Mouse (Mus musculus) thymus, adult 2 months (tissue): ENCODE measurements around the gene Hrh2.

Experiments
- CTCF ChIP-seq: fragments of 200-500 bp; IDR thresholded peaks from 2 replicates; pipeline ENCODE4 v1.5.1; 2012; ENCODE audit warnings: mild to moderate bottlenecking, control low read depth, low read length, moderate library complexity, borderline replicate concordance; ENCODE audit not compliant: control insufficient read depth, poor library complexity, insufficient read depth; ENCODE audit errors: extremely low read depth
- POLR2A ChIP-seq: fragments of 200-500 bp; IDR thresholded peaks from 2 replicates; pipeline ENCODE4 v1.6.1; 2012; ENCODE audit warnings: mild to moderate bottlenecking, low read length, control low read depth, moderate library complexity; ENCODE audit not compliant: control insufficient read depth, poor library complexity, insufficient read depth; ENCODE audit errors: extremely low read depth

DNA sequence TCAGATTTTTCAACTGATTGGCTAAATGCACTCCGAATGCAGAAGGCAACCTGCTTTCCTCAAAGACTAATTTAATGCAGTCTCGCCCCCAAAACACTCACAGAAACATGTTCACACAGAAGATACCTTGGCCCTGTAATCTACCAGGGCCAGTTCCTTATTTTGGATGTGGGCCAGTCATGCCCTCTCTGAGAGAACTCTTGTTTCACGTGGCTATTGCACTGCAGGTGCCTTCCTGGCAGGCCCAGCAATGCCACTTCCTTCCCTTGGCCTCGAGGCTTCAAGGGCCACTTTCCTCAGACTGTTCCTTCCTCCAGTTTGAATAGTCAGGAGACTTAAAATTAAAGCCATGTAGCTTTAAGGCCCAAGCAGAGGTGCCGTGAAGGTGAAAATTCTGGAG lies 5.5 kb upstream of the Hrh2 start:
- TF ChIP-seq CTCF (no peak), POLR2A (no peak)
